Mouse (Mus musculus) megakaryocyte, embryonic 14.5 days (primary cell): ENCODE measurements around the gene Gm21149.
"Not testable (repeated sequence)": the region's sequence is repeated elsewhere in the genome, so short reads cannot be mapped to it uniquely, and the experiment has no call there.

ENCODE experiments used
- FLI1 ChIP-seq: IDR thresholded peaks from 2 replicates; pipeline ENCODE4 v1.6.1; 2012; ENCODE audit warnings: low read length, inconsistent platforms, mixed read lengths
- GATA1 ChIP-seq: IDR thresholded peaks from 3 replicates; pipeline ENCODE4 v1.6.1; 2012; ENCODE audit warnings: mixed read lengths, low read length, inconsistent platforms, borderline replicate concordance

GRCm38 (mm10) chr5:15520418-15520817 is 44.1 kb upstream of the Gm21149 start:
- not testable (repeated sequence) for TF ChIP-seq GATA1, FLI1
